Mouse (Mus musculus): ENCODE measurements around the gene Ctnnb1. TPM values are rescaled to one million over a fixed set of nuclear protein-coding genes. Genes with fewer than 3 reads are reported as not detected.
"Not testable (repeated sequence)": the region's sequence is repeated elsewhere in the genome, so short reads cannot be mapped to it uniquely, and the experiment has no call there.

The Ctnnb1 gene
- polyA plus RNA-seq, 1 experiment: 20.2 TPM

DNA sequence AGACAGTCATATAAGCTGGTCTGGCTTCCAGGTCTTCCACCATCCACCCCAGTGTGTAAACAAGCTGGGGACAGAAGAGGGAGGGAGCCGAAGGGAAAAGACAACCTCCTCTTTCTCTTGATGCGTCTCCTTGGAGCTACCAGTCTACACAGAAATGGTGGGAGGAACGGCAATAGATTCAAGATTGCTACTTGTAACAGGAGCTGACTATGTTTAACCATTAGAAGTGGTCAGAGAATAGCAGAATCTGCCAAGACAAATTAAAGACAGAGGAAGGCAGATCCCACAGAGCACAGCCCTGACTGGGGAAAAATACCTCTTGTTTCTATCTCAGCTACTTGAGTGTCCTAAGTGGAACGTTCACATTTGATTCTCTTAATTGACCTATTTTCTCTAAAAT is 29.2 kb upstream of the Ctnnb1 start:
- no peaks in the 10 kb centered on the region for H3K36me3 ChIP-seq (replicated peaks; ENCODE audit: low read length)
- peaks cover 10% of the 10 kb centered on the region for H3K9me3 ChIP-seq
- peaks cover 49% of the 10 kb centered on the region for H3K27me3 ChIP-seq (replicated peaks)
- TF ChIP-seq FLI1 (IDR thresholded peaks at IDR 0.05; ENCODE audit: low read length) (no peak), GATA1 (IDR thresholded peaks at IDR 0.05; ENCODE audit: borderline replicate concordance, low read length) (no peak)
- no peak overlapping the region for H3K4me3 ChIP-seq (replicated peaks)
- peaks cover 17% of the 10 kb centered on the region for H3K4me1 ChIP-seq

DNA sequence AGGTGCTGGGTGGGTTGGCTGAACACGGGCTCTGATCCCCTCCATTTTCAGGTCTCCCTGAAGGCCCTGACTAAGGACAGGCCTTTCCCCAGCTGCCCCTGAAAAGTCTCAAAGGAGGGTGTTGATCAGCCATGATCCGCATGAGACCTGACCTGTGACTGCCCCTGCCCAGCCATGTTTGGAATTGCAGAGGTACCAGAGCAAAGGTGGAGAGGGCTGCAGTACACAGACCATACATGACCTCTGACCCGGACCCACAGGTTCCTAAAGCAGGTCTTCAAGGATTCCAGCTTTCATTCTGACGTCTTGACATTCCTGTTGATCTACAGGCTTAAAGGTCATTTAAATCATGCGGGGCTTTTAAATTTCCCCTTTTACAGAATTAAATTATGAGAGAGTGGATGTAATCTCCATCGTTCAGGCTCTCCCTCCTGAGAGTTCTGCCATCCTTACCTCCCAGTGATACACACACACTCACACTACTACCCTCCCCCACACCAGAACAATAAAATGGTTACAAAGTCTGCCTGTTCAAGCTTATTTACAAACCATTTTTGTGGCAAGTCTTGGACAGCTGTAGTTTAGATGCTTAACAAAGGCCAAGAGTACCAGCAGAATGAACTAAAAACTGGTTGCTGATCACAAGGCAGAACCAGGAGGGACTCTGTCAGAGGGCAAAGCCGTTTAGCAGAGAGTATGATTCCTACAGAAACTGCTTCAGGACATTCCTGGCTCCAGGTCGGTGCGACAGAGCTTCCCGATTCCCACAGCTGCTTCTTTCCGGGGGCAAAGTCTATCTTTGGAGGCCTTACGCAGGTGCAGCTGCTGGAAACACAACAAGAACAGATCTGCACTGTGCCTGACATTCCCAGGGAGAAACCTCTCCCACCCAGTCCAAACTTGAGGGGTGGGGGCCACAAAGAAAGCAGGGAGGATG is 28.4 kb upstream of the Ctnnb1 start:
- Histone ChIP-seq H3K4me3 (replicated peaks) (no peak overlapping the region), H3K9me3 (peaks cover 10% of the 10 kb centered on the region), H3K4me1 (peaks cover 17% of the 10 kb centered on the region), H3K36me3 (replicated peaks; ENCODE audit: low read length) (no peaks in the 10 kb centered on the region), H3K27me3 (replicated peaks) (peaks cover 51% of the 10 kb centered on the region)
- no peak for TF ChIP-seq FLI1 (IDR thresholded peaks at IDR 0.05; ENCODE audit: low read length)
- no peak for TF ChIP-seq GATA1 (IDR thresholded peaks at IDR 0.05; ENCODE audit: borderline replicate concordance, low read length)

DNA sequence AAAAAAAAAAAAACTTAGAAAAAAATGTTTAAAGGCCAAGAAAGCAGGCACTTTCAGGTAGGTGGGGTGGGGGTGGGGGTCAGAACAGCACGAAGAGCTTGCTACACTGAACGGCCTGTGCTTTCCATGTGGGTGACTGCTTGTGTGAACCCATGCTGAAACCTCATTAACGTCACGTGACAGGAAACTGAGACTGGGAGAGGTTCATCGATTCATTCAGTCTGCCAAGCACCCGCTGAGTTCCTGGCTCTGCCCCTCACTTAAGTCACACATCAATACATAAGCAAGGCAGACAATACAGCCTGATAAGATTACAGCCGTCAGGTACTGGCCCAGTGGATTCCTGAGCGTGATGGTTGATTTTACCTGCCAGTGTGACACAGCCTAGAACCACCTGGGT is 26.5 kb upstream of the Ctnnb1 start:
- TF ChIP-seq FLI1 (IDR thresholded peaks at IDR 0.05; ENCODE audit: low read length) (no peak), GATA1 (IDR thresholded peaks at IDR 0.05; ENCODE audit: borderline replicate concordance, low read length) (no peak)
- Histone ChIP-seq H3K4me1 (peaks cover 7% of the 10 kb centered on the region), H3K27me3 (replicated peaks) (peaks cover 50% of the 10 kb centered on the region), H3K36me3 (replicated peaks; ENCODE audit: low read length) (no peaks in the 10 kb centered on the region), H3K4me3 (replicated peaks) (no peak overlapping the region), H3K9me3 (peaks cover 10% of the 10 kb centered on the region; the same call in 1 of the 2 replicates)

DNA sequence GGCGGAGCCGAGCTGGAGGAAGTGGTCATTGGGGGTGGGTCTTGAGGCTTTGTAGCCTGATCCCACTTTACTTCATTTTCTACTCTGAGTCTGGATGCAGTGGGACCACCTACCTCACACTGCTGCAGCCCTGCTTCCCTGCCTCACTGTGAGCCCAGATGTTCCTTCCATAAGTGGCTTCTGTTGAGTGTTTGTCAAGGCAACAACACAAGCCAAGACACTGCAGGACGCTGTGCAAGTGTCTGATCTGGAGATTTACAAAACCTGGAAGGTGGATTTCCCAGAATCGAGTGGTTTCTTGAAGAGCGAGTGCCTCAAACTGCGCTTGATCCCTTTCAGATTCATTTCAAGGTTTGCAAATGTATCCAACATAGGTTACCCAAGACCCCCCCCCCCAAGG is 20.6 kb upstream of the Ctnnb1 start:
- Histone ChIP-seq H3K4me3 (replicated peaks) (no peak overlapping the region), H3K36me3 (replicated peaks; ENCODE audit: low read length) (no peaks in the 10 kb centered on the region), H3K4me1 (0 out of 2 replicates have a peak, but pooled peaks cover 4% of the 10 kb centered on the region), H3K27me3 (replicated peaks) (peaks cover 31% of the 10 kb centered on the region), H3K9me3 (peaks cover 21% of the 10 kb centered on the region)
- TF ChIP-seq GATA1 (IDR thresholded peaks at IDR 0.05; ENCODE audit: borderline replicate concordance, low read length) (no peak), FLI1 (IDR thresholded peaks at IDR 0.05; ENCODE audit: low read length) (no peak)

DNA sequence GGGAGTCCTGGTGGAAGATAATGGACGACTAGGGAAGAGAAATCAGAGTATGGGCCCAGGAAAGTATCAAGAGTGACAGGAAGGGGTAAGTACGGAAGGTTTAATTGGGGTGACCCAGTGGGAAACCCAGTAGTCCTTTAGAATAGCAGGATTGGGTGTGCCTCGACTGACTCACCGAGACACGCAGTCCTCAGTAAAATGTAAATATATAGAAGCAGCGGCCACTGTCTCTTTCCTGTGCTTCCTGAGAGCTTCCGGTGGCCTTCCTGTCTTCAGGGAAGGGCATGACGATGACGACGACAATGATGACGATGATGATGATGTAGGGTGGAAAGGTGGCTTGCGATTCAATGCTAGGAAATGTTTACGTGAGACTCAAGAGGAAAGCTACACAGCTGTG is 15.9 kb upstream of the Ctnnb1 start:
- TF ChIP-seq GATA1 (IDR thresholded peaks at IDR 0.05; ENCODE audit: borderline replicate concordance, low read length) (no peak), FLI1 (IDR thresholded peaks at IDR 0.05; ENCODE audit: low read length) (no peak)
- Histone ChIP-seq H3K9me3 (peaks cover 25% of the 10 kb centered on the region), H3K4me3 (replicated peaks) (no peak overlapping the region), H3K36me3 (replicated peaks; ENCODE audit: low read length) (no peaks in the 10 kb centered on the region), H3K27me3 (replicated peaks) (peaks cover 21% of the 10 kb centered on the region), H3K4me1 (peaks cover 19% of the 10 kb centered on the region)

DNA sequence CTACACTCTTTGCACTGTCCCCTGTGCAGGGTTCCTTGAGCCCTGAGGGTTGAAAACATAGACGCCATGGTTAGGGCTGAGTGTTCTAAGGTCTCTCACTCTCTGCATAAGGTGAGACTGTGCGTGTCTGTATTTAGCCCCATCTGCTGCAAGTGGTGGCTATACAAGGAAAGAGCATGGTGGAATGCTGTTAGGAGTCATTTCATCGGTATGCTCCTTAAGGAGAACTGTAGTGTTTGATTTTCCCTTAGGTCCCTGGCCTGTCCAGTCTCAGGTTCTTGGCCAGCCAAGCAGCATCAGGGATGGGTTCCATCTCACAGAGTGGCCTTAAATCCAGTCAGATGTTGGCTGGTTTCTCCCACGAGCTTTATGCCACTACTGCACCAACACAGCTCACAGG is 14.6 kb upstream of the Ctnnb1 start:
- Histone ChIP-seq H3K9me3 (peaks cover 18% of the 10 kb centered on the region), H3K4me3 (replicated peaks) (no peak overlapping the region), H3K36me3 (replicated peaks; ENCODE audit: low read length) (no peaks in the 10 kb centered on the region), H3K27me3 (replicated peaks) (peaks cover 16% of the 10 kb centered on the region), H3K4me1 (peaks cover 29% of the 10 kb centered on the region)
- TF ChIP-seq FLI1 (IDR thresholded peaks at IDR 0.05; ENCODE audit: low read length) (no peak), GATA1 (IDR thresholded peaks at IDR 0.05; ENCODE audit: borderline replicate concordance, low read length) (no peak)

DNA sequence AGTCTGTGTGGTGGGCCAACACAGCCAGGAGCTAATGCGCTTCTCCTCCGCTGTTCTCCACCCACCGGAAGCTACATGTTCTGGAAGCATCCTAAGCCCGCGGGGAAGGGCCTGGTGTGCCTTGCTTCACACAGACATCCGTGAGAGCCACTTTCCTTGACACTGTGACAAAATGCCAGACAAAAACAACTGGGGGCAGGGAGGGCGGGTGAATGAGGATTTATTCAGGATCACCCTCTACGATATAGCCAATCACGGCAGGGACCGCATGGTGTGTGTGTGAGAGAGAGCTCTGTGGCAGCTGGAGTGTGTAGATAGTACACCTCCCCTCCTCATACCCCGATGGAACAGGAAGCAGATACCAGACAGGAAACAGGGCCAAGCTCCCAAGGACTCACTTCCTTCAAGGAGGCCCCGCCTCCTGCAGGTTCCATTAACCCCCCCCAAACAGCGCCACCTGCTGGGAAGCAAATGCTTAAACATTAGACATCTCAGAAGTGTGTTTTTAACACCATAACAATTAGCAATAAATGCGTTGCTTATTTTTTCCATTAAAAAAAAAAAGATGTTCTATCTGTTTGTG is 14.0 kb upstream of the Ctnnb1 start:
- Histone ChIP-seq H3K36me3 (replicated peaks; ENCODE audit: low read length) (no peaks in the 10 kb centered on the region), H3K27me3 (replicated peaks) (peaks cover 16% of the 10 kb centered on the region), H3K4me1 (peaks cover 29% of the 10 kb centered on the region), H3K4me3 (replicated peaks) (peak overlapping the region; percentile 16), H3K9me3 (peaks cover 18% of the 10 kb centered on the region)
- TF ChIP-seq GATA1 (IDR thresholded peaks at IDR 0.05; ENCODE audit: borderline replicate concordance, low read length) (no peak), FLI1 (IDR thresholded peaks at IDR 0.05; ENCODE audit: low read length) (no peak)

DNA sequence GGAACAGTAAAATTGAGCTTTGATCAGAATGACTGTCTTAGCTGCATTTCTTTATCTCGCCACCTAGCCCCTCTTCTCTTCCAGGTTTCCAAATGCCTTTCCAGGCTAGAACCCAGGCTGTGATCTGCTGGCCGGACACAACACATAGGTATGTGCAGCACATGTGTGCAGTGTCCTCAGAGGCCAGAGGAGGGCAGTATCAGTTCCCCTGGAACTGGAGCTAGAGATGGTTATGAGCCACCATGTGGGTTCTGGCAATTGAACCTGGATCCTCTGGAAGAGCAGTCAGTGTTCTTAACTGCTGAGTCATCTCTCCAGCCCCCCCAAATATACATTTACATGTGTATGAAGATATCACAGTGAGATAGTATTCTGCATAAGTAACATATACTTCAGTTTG is 11.4 kb upstream of the Ctnnb1 start:
- H3K4me1 ChIP-seq: peaks cover 37% of the 10 kb centered on the region
- not testable (repeated sequence) for H3K27me3 ChIP-seq (replicated peaks); H3K4me3 ChIP-seq (replicated peaks); H3K36me3 ChIP-seq (replicated peaks; ENCODE audit: low read length)
- H3K9me3 ChIP-seq: peaks cover 15% of the 10 kb centered on the region

DNA sequence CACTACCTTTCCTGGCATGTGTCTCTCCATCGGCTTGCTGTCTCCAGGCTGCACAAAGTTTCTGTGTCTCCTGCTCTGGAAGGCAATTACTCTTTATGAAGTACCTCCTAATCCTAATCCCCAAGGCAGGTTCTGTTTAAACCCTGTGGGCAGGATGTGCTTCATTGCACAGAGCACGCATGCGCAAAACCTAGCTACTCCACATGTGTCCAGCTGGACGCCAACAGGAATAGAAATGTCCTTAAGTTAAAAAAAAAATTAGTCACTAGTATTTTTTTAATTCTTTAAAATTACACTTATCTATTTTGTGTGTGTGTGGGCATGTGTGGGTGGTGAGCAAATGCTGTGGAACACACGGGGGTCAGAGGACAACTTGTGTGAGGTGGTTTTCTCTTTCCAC is 10.8 kb upstream of the Ctnnb1 start:
- Histone ChIP-seq H3K4me3 (replicated peaks) (no peak overlapping the region), H3K27me3 (replicated peaks) (peaks cover 10% of the 10 kb centered on the region), H3K4me1 (peaks cover 38% of the 10 kb centered on the region), H3K36me3 (replicated peaks; ENCODE audit: low read length) (no peaks in the 10 kb centered on the region), H3K9me3 (peaks cover 15% of the 10 kb centered on the region)
- TF ChIP-seq GATA1 (IDR thresholded peaks at IDR 0.05; ENCODE audit: borderline replicate concordance, low read length) (no peak), FLI1 (IDR thresholded peaks at IDR 0.05; ENCODE audit: low read length) (no peak)

DNA sequence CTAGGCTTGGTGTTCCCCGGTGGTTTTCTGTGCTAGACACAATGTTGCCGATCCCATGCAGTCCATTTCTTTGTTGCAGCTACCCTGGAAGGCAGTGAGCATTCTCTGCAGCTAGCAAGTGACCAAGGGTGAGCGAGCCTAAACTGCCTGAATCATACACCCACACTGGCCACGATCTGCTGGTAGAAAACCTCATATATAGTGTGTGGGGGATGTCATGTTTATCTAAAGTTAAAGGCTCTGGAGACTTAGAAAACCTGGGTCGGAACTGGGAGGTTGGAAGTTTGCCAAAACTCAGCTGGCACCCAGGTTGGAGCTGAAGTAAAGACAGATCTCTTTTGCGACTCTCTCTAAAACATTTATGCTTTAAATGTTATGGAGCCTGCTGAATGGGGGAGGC is 10.4 kb upstream of the Ctnnb1 start:
- TF ChIP-seq FLI1 (IDR thresholded peaks at IDR 0.05; ENCODE audit: low read length) (no peak), GATA1 (IDR thresholded peaks at IDR 0.05; ENCODE audit: borderline replicate concordance, low read length) (no peak)
- H3K4me1 ChIP-seq: peaks cover 35% of the 10 kb centered on the region
- no peaks in the 10 kb centered on the region for H3K36me3 ChIP-seq (replicated peaks; ENCODE audit: low read length)
- peak overlapping the region; percentile 28 for H3K4me3 ChIP-seq (replicated peaks)
- peaks cover 15% of the 10 kb centered on the region for H3K9me3 ChIP-seq
- H3K27me3 ChIP-seq (replicated peaks): peaks cover 7% of the 10 kb centered on the region

Measured in megakaryocyte, embryonic 14.5 days (primary cell).